Mouse (Mus musculus) myocyte (in vitro differentiated cells): ENCODE data around the gene Prpf40a. TPM values are rescaled to one million over a fixed set of nuclear protein-coding genes. Genes with fewer than 3 reads are reported as not detected.

Experiments used
- H3K27me3 ChIP-seq: one replicate; pipeline ENCODE4 v1.6.1; 2011; ENCODE audit not compliant: control insufficient read depth, insufficient read depth, insufficient read length
- H3K36me3 ChIP-seq: one replicate; pipeline ENCODE4 v1.6.1; 2011; ENCODE audit not compliant: control insufficient read depth, insufficient read depth
- H3K4me2 ChIP-seq: one replicate; pipeline ENCODE4 v1.6.1; 2011; ENCODE audit warnings: low read depth, control low read depth
- H3K4me3 ChIP-seq: one replicate; pipeline ENCODE4 v1.5.1; 2011; ENCODE audit warnings: mild to moderate bottlenecking, control low read depth, moderate library complexity
- H3K79me2 ChIP-seq: one replicate; pipeline ENCODE4 v1.6.1; 2011; ENCODE audit not compliant: control insufficient read depth, insufficient read depth
- H3ac ChIP-seq: one replicate; pipeline ENCODE4 v1.6.1; 2011; ENCODE audit not compliant: control insufficient read depth, insufficient read length
- MAX ChIP-seq: IDR thresholded peaks from one replicate; pipeline ENCODE4 v1.6.1; 2011; ENCODE audit warnings: low read depth, mild to moderate bottlenecking, control low read depth
- MYOD1 ChIP-seq, 3 experiments: IDR thresholded peaks; one replicate each; pipeline ENCODE4 v1.6.1; 2011; ENCODE audit warnings: control low read depth in 2 of 3, low read depth in 2 of 3, mild to moderate bottlenecking in 2 of 3, moderate library complexity in 1 of 3; ENCODE audit not compliant: insufficient read length in 2 of 3, control insufficient read depth in 1 of 3
- MYOG ChIP-seq, 3 experiments: IDR thresholded peaks; one replicate each; pipeline ENCODE4 v1.6.1; 2011; ENCODE audit warnings: control low read depth in 2 of 3, low read depth in 2 of 3, mild to moderate bottlenecking in 2 of 3; ENCODE audit not compliant: insufficient read length in 2 of 3, control insufficient read depth in 1 of 3, insufficient read depth in 1 of 3
- POLR2A ChIP-seq: IDR thresholded peaks from one replicate; pipeline ENCODE4 v1.6.1; 2011; ENCODE audit warnings: low read depth, mild to moderate bottlenecking, control low read depth, moderate library complexity; ENCODE audit not compliant: insufficient read length
- REST ChIP-seq: IDR thresholded peaks from one replicate; pipeline ENCODE4 v1.6.1; 2011; ENCODE audit warnings: mild to moderate bottlenecking, control low read depth, moderate library complexity; ENCODE audit not compliant: insufficient read depth, insufficient read length
- TCF12 ChIP-seq: IDR thresholded peaks from one replicate; pipeline ENCODE4 v1.6.1; 2011; ENCODE audit warnings: mild to moderate bottlenecking, control low read depth; ENCODE audit not compliant: poor library complexity, insufficient read depth, severe bottlenecking
- USF1 ChIP-seq: IDR thresholded peaks from one replicate; pipeline ENCODE4 v1.6.1; 2011; ENCODE audit warnings: low read depth, mild to moderate bottlenecking, control low read depth, moderate library complexity
- polyA plus RNA-seq: library from polyadenylated mRNA; unstranded; fragments of >200 nt; fragmentation: generic; extraction: Trizol; gene quantifications from one replicate; pipeline ENCODE4 v1.2.1, GENCODE M21; 2012; ENCODE audit warnings: missing spikeins

Gene Prpf40a
- polyA plus RNA-seq, 1 experiment, result 14.2 TPM

GRCm38 (mm10) chr2:53085617-53086202 is 105.4 kb downstream of the Prpf40a start:
- TF ChIP-seq USF1, result no peak
- no peak for TF ChIP-seq REST
- TF ChIP-seq MAX, result no peak
- TF ChIP-seq MYOD1 (IDR thresholded peaks at IDR 0.05; ENCODE audit: control insufficient read depth in 1 of 3, insufficient read length in 2 of 3, low read depth in 2 of 3), result no peak
- no peak for TF ChIP-seq POLR2A
- TF ChIP-seq TCF12, result no peak
- TF ChIP-seq MYOG (IDR thresholded peaks at IDR 0.05; ENCODE audit: control insufficient read depth in 1 of 3, insufficient read depth in 1 of 3, insufficient read length in 2 of 3, low read depth in 2 of 3), result no peak

More at GRCm38 (mm10) chr2:53085617-53086202, 105.4 kb downstream of the Prpf40a start:
- no peak overlapping the region for H3K4me2 ChIP-seq
- no peak overlapping the region for H3K4me3 ChIP-seq
- no peaks in the 10 kb centered on the region for H3K79me2 ChIP-seq
- H3ac ChIP-seq, result no peak overlapping the region
- H3K27me3 ChIP-seq, result no peaks in the 10 kb centered on the region
- no peaks in the 10 kb centered on the region for H3K36me3 ChIP-seq

Other genes with a start within 250 kb of the Prpf40a start
- gene Arl6ip6, start 442 bp upstream of the Prpf40a start, polyA plus RNA-seq, result 8.0 TPM